Mouse (Mus musculus) left cerebral cortex, adult 9 months (tissue): ENCODE measurements at regions not wholly inside any gene's neighbourhood (a gene's known extent, or its start where the extent isn't known, plus 50 kb on each side); places are given as distances from the start of the nearest gene placed in this dataset.
A peak's percentile ranks its signal among the peaks of the same experiment; 100 is the strongest.

ENCODE experiments used
- DNase-seq, 2 experiments: peaks; one replicate each; pipeline ENCODE4 v3.0.0; 2022; ENCODE audit warnings: low spot score in 2 of 2

- no peak for DNase-seq
Measured at GRCm38 (mm10) chr19:60408436-60408835, 59.7 kb downstream of the Prlhr start.

DNA sequence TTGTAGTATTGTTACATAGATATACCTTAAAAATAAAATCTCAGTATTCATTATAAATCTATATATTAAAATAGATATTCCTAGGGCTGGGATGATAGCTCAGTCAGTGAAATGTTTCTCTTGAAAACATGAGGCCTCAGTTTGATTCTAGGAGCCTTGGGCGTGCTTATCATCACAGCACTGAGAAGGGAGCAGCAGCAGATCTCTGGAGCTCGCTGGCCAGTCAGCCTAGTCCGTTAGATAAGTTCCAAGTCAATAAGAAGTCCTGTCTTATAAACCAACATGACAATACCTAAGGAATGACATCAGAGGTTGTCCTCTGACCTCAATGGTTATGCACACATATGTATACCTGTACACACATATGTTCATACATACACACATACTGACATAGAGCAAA is 68.7 kb downstream of the Prlhr start:
- no peak for DNase-seq

DNA sequence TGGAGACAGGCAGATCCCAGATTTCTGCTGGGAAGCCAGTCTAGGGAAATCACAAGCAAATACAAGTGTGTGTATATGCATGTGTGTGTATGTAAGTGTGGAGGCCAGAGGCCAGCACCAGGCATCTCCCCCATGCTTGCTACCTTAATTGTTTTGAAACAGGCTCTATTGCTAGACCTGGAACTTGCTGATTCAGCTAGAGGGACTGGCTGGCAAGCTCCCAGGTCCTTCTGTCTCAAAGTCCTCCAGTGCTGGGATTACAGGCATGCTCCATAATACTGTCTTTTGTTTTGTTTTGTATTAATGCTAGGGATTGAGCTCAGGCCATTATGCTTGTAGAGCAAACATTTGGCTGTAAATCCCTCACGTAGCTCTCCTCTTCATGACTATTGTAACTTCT is 70.4 kb downstream of the Prlhr start:
- DNase-seq = no peak

DNA sequence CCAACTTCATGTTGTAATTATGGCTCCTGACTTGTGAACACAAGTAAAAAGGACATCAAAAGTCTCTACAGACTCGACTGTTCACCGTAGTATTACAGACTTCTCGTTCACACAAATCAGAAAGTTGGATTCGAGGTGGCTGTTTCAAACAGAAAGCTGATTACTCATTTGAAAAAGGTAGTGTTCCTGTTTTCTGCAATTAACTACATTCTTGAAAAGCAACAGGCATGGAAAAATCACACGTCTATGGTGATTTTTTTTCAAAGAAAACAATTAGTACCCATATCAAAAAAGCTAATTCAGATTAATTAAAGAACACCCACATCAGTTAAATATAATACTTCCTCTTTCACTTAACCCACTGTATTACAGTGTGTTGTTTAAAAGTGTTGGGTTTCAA is 71.5 kb downstream of the Prlhr start:
- no peak for DNase-seq

DNA sequence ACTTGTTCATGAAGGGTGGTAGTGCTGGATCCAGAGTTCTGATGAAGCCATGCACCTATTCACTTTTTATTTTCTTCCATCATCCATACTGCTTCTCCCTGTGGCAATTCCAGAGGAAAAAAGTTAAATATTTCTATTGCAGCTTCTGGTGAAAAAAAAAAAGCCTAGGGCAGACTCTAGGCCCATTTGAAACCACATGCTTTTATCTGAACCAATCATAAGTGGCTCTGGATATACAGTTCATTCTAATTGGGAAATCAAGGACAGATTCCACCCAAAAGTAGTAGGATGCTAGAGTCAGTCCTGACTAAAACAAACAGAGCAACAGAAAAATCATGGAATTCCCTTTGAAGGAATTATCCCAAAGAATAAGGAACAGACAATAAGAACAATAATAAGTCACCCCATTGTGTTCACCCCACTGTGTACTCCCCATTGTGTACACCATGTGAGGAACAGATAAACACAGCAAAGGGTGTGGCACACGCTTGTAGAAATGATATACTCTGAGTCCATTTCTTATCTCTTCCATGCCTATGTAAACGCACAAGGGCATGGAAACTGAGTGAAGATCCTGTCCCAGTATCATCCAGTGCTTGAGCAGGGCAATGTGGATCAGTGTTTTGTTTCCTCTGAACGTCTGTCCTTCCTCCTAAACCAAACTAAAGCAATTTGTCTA is 81.4 kb downstream of the Prlhr start:
- no peak for DNase-seq

- no peak for DNase-seq
Measured at GRCm38 (mm10) chr19:60384721-60385120, 83.4 kb downstream of the Prlhr start.

DNA sequence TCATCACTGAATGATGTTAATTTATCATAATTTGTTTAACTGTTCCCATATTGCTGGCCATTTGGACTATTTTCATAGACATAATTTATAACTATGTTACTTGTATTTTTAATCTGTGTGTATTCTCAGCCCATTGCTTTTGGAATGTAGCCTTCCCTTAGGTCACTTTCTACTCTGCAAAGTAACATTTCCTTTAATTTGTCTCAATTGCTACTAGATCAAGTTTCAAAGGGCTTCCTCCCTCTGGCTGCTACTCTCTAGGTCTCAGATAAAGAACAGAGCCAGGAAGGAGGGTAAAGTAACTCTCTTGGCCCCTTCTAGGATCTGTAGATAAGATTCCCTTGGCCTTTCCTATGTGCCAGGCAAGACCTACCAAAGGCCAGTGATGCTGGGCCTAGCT is 85.4 kb downstream of the Prlhr start:
- no peak for DNase-seq

GRCm38 (mm10) chr19:60379030-60379605 is 89.0 kb downstream of the Prlhr start:
- DNase-seq = no peak

DNA sequence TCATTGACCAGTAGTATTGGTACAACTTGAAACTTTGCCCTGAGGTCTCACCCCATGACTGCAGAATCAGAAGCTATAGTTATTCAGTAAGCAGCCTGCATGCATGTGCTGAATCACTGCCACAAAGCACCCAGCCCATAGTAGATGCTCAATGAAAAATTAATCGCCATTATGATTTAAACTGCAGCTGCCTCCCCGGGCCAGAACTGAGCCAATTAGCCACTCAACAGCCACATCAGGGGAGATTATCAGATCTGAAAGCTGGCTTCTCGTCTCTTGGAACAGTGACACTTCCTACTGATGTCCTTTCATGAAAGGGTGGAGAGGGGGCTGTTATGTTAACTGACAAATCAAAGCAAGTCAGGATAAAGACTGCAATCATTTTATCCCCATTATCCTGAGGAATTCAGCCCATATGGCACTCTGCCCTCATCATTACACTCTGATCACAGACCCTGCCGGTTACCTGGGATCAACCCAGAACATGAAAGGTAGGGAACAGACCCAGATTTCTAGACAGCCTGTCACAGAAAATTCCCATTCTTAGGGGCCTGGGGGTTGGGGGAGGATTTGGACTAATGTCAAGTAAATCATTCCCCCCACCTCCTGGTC is 104.0 kb downstream of the Prlhr start:
- DNase-seq = no peak

GRCm38 (mm10) chr19:60344911-60345310 is 118.4 kb upstream of the Fam204a start:
- DNase-seq = no peak

DNA sequence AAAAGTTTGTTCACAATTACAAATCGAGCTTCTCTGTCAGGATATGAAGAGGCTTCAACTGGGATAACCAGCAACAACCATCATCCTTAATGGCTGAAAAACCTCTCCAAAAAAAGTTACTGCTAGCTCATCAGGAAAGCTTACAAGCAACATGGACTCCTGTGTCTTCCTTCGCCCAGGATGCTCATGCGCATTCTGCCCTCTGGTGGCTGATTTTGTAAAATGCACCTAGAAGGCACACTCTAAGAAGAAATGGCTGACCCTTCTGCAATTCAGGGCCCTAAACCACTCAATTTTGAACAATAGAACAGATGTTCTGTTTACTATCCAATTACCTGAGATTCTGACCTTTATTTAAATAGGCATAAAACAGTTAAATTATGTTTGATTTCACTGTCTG is 115.0 kb upstream of the Fam204a start:
- peak in 1 of 2 experiments; percentile 69 for DNase-seq

- no peak for DNase-seq
Measured at GRCm38 (mm10) chr19:60340234-60340633, 113.7 kb upstream of the Fam204a start.

GRCm38 (mm10) chr19:60334521-60334920 is 108.0 kb upstream of the Fam204a start:
- no peak for DNase-seq

DNA sequence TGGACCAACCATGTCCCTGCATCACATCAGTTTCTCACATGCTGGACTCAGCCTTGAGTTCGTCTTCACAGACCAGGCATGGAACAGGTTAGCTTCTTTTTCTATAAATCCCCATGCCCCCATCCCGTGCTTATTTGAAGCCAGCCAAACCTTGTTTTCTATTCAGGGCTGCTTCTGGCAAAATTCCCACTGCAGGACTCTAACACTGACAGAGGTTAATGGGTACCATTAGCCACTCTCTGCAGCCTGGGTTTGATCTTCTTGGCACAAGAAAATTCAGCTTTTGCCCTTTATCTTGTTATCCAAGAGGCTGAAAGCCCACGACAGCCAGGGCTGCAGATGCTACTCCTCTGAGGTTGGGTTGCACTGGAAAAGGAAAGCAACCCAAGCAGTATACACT is 101.8 kb upstream of the Fam204a start:
- no peak for DNase-seq

DNA sequence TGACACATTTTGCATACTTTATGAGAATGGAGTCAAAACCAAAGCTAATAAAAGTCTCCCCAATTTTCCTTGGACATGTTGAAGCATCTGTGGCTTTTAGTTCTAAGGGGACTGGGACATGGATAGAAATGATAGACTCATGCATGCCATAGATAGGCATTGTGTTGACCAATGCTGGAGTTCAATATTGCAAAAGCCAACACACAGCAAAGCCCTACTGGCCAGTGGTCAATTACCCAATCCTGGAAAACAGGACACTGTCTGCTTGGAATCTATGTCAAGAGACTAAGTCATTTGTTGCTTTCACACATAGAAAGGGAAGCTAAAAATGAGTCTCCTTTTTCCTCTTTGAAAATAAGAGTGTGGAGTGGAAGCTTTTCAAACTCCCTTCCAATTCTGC is 99.1 kb upstream of the Fam204a start:
- no peak for DNase-seq

DNA sequence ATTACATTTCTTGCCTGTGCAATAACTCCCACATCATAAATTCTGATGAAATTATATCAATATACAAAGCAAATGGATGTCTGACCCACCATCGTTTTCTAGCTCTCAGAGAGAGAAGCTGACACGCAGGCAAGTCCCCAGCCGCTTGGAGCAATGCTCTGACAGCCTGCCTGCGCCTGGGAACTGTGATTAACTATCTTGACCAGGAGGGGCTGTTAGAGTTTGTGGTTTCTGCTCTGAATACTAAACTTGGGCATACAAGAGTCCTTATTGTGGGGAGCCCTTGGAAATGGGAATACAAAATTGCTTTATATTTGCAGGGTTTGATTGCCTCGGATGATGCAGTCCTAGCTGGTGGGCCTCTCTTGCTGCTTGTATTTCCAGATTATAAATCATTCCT is 98.6 kb upstream of the Fam204a start:
- no peak for DNase-seq

DNA sequence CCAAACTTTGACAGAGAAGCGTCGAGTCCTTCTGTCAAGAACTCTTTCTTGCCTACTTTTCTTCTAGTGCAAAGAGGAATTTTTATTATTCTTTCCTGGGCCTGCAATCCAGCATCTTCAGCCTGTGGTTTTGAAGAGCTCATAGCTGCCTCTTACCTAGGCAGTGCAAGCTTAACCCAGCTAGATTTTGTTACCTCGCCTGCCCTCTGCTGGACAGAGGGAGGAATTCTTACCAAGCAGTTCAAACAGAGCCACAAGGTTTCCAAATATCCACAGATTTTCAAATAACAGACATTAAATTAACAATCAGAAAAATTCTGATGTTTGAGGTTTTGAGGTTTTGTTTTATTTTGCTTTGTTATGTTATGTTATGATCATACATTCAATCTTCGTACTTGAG is 84.1 kb upstream of the Fam204a start:
- DNase-seq = peak in 1 of 2 experiments; percentile 76

- no peak for DNase-seq
Measured at GRCm38 (mm10) chr19:60302371-60302770, 75.9 kb upstream of the Fam204a start.

GRCm38 (mm10) chr19:60300891-60301290 is 74.4 kb upstream of the Fam204a start:
- no peak for DNase-seq

DNA sequence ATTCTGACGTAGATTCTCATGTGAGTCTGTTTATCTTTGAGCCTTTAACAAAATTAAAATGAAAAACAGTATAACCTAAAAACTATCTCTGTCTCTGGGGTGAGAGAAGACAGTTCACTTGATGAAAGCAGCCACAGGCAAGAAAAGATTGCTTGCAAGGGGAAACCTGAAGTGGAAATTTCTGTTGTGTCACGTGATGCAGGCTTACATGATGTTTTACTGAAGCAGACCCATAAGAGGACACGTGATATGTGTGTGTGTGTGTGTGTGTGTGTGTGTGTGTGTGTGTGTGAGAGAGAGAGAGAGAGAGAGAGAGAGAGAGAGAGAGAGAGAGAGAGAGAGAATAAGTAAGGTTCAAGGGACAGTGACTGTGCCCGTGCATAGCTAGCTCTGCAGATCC is 63.7 kb upstream of the Fam204a start:
- no peak for DNase-seq

GRCm38 (mm10) chr19:60286810-60287396 is 60.4 kb upstream of the Fam204a start:
- no peak for DNase-seq

DNA sequence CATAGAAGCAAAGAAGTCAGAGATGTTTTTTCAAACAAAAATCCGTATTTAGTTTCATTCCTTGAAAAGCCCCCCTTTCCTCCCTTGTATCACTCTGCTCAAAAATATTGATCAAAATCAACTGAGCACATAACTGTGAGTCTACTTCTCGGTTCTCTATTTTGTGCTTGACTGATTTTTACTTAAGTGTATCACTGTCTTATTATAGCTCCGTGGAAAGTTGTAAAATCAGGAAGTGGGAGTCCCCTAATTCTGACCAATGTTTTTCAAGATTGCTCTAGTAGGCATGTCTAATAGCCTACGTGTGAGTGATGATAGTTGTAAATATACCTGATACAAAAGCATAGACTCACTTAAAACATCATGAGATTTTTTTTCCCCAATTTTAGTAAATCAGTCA is 58.4 kb upstream of the Fam204a start:
- no peak for DNase-seq
